Comparison of ENCODE assay signal across 8 mouse cellular contexts in genomic region chr7:118889046-118889680, GRCm38 (mm10). TPM values are rescaled to one million over a fixed set of nuclear protein-coding genes. Genes with fewer than 3 reads are reported as not detected.
DNase-seq lines count a peak whose midpoint lies in the region; ATAC-seq and TF ChIP-seq lines count a peak whose summit lies in the region.

No protein-coding gene starts in this region.

- no peak overlapping the region for H3K9ac ChIP-seq in midbrain, embryonic 15.5 days
- no peak overlapping the region for H3K9ac ChIP-seq in neural tube, embryonic 13.5 days

- peak; percentile 89 to 90 for DNase-seq in cerebellum, postnatal 10 days
- DNase-seq in cerebellum, adult 9-11 months: no peak
- peak; percentile 54 for DNase-seq in midbrain, embryonic 10.5 days (ENCODE audit: low spot score)
- DNase-seq in hindbrain, embryonic 10.5 days (ENCODE audit: low spot score): peak; percentile 65
- no peak for DNase-seq in thymus, adult 18-20 months
- no peak for DNase-seq in kidney, adult 2 months

- H3K27me3 ChIP-seq in midbrain, embryonic 10.5 days (ENCODE audit: low read depth, poor library complexity, severe bottlenecking): peaks cover 15% of the 10 kb centered on the region; the same call in 1 of the 2 replicates
- no peaks in the 10 kb centered on the region; the same call in 1 of the 2 replicates for H3K27me3 ChIP-seq in midbrain, embryonic 15.5 days (replicated peaks)
- H3K27me3 ChIP-seq in hindbrain, embryonic 10.5 days (ENCODE audit: insufficient read depth, poor library complexity, severe bottlenecking): 0 out of 2 replicates have a peak, but pooled peaks cover 4% of the 10 kb centered on the region
- H3K27me3 ChIP-seq in neural tube, embryonic 13.5 days: no peaks in the 10 kb centered on the region
- H3K27me3 ChIP-seq in kidney, adult 2 months (replicated peaks; ENCODE audit: control insufficient read depth, insufficient read depth, low read length): no peaks in the 10 kb centered on the region

- no peaks in the 10 kb centered on the region for H3K36me3 ChIP-seq in midbrain, embryonic 10.5 days
- no peaks in the 10 kb centered on the region for H3K36me3 ChIP-seq in midbrain, embryonic 15.5 days (replicated peaks)
- no peaks in the 10 kb centered on the region for H3K36me3 ChIP-seq in hindbrain, embryonic 10.5 days
- no peaks in the 10 kb centered on the region for H3K36me3 ChIP-seq in neural tube, embryonic 13.5 days
- H3K36me3 ChIP-seq in kidney, adult 2 months (ENCODE audit: control insufficient read depth, insufficient read depth, low read length): no peaks in the 10 kb centered on the region

- no peak overlapping the region for H3K4me3 ChIP-seq in midbrain, embryonic 10.5 days
- no peak overlapping the region for H3K4me3 ChIP-seq in midbrain, embryonic 15.5 days
- no peak overlapping the region for H3K4me3 ChIP-seq in hindbrain, embryonic 10.5 days
- H3K4me3 ChIP-seq in neural tube, embryonic 13.5 days: no peak overlapping the region
- H3K4me3 ChIP-seq in kidney, adult 2 months (ENCODE audit: insufficient read depth, low read depth, low read length): no peak overlapping the region

- WGBS in midbrain, embryonic 10.5 days: 8% methylated on average over 3 of the region's 3 CpGs
- WGBS in midbrain, embryonic 15.5 days: 3% methylated on average over 3 of the region's 3 CpGs
- WGBS in hindbrain, embryonic 10.5 days: 6% methylated on average over 3 of the region's 3 CpGs
- 0% methylated on average over 3 of the region's 3 CpGs for WGBS in neural tube, embryonic 13.5 days
- WGBS in kidney, adult 2 months: 13% methylated on average over 3 of the region's 3 CpGs

- peaks cover 46% of the 10 kb centered on the region for H3K4me1 ChIP-seq in midbrain, embryonic 10.5 days
- peaks cover 9% of the 10 kb centered on the region; the same call in 1 of the 2 replicates for H3K4me1 ChIP-seq in midbrain, embryonic 15.5 days
- peaks cover 79% of the 10 kb centered on the region for H3K4me1 ChIP-seq in hindbrain, embryonic 10.5 days (replicated peaks)
- H3K4me1 ChIP-seq in neural tube, embryonic 13.5 days (replicated peaks): peaks cover 35% of the 10 kb centered on the region
- no peaks in the 10 kb centered on the region for H3K4me1 ChIP-seq in kidney, adult 2 months (ENCODE audit: control insufficient read depth, insufficient read depth, low read length)

- no peak for TF ChIP-seq POLR2A in kidney, adult 2 months (IDR thresholded peaks at IDR 0.05; ENCODE audit: low read depth, low read length)

- no peak for TF ChIP-seq CTCF in kidney, adult 2 months (conservative IDR thresholded peaks at IDR 0.05; ENCODE audit: insufficient read depth, insufficient read length, low read depth, low read length)

- ATAC-seq in midbrain, embryonic 15.5 days (replicated peaks): no peak
- ATAC-seq in neural tube, embryonic 13.5 days (ENCODE audit: low read depth): no peak

- H3K9me3 ChIP-seq in midbrain, embryonic 10.5 days (replicated peaks): no peaks in the 10 kb centered on the region
- H3K9me3 ChIP-seq in midbrain, embryonic 15.5 days: no peaks in the 10 kb centered on the region
- no peaks in the 10 kb centered on the region for H3K9me3 ChIP-seq in hindbrain, embryonic 10.5 days
- H3K9me3 ChIP-seq in neural tube, embryonic 13.5 days: no peaks in the 10 kb centered on the region

- no peak overlapping the region for H3K4me2 ChIP-seq in midbrain, embryonic 15.5 days
- no peak overlapping the region for H3K4me2 ChIP-seq in neural tube, embryonic 13.5 days

- peak overlapping the region; percentile 72 for H3K27ac ChIP-seq in midbrain, embryonic 10.5 days (replicated peaks)
- no peak overlapping the region for H3K27ac ChIP-seq in midbrain, embryonic 15.5 days
- H3K27ac ChIP-seq in hindbrain, embryonic 10.5 days: peak overlapping the region; percentile 83
- 0 out of 2 replicates have a peak overlapping the region, but pooled peaks have one; percentile 13 for H3K27ac ChIP-seq in neural tube, embryonic 13.5 days (replicated peaks)
- H3K27ac ChIP-seq in kidney, adult 2 months (ENCODE audit: insufficient read depth, low read depth, low read length): no peak overlapping the region

RNA-seq across cellular contexts. Expression of gene Knop1, which starts 33.1 kb away (rescaled TPM):
- polyA plus RNA-seq in midbrain, embryonic 10.5 days (2016; fragmentation: Nextera tagmentation; extraction: Ambion mirVana): 129 and 141 TPM in 2 replicates
- 69.0 and 70.6 TPM in 2 replicates for polyA plus RNA-seq in midbrain, embryonic 15.5 days (2015; fragmentation: Nextera tagmentation; extraction: Ambion mirVana)
- polyA plus RNA-seq in hindbrain, embryonic 10.5 days (2016; fragmentation: Nextera tagmentation; extraction: Ambion mirVana): 105 and 137 TPM in 2 replicates
- 86.4 and 96.5 TPM in 2 replicates for polyA plus RNA-seq in neural tube, embryonic 13.5 days (2015; fragmentation: Nextera tagmentation; extraction: Ambion mirVana)
- polyA plus RNA-seq in kidney, adult 2 months (2012; rRNA removed): 10.0 and 11.8 TPM in 2 replicates

RNA-seq across cellular contexts. Expression of gene Iqck, which starts 33.6 kb away (rescaled TPM):
- polyA plus RNA-seq in midbrain, embryonic 10.5 days (2016; fragmentation: Nextera tagmentation; extraction: Ambion mirVana): 3.9 and 6.2 TPM in 2 replicates
- 4.4 and 4.9 TPM in 2 replicates for polyA plus RNA-seq in midbrain, embryonic 15.5 days (2015; fragmentation: Nextera tagmentation; extraction: Ambion mirVana)
- 6.7 and 9.6 TPM in 2 replicates for polyA plus RNA-seq in hindbrain, embryonic 10.5 days (2016; fragmentation: Nextera tagmentation; extraction: Ambion mirVana)
- 2.4 and 3.8 TPM in 2 replicates for polyA plus RNA-seq in neural tube, embryonic 13.5 days (2015; fragmentation: Nextera tagmentation; extraction: Ambion mirVana)
- polyA plus RNA-seq in kidney, adult 2 months (2012; rRNA removed): 1.6 and 2.0 TPM in 2 replicates

Comparison
In these comparisons a context has a peak if more than half of its experiments do, and no peak if none do; other contexts are left out.
1. DNase-seq: peak in cerebellum, postnatal 10 days (2 of 2), midbrain, embryonic 10.5 days (single experiment) and hindbrain, embryonic 10.5 days (single experiment); none in cerebellum, adult 9-11 months (single experiment), thymus, adult 18-20 months (0 of 2) and kidney, adult 2 months (single experiment).
2. H3K27ac ChIP-seq: peak in midbrain, embryonic 10.5 days (single experiment), hindbrain, embryonic 10.5 days (single experiment) and neural tube, embryonic 13.5 days (single experiment); none in midbrain, embryonic 15.5 days (single experiment) and kidney, adult 2 months (single experiment).